21 mouse cellular contexts compared by ENCODE assay signal in genomic region chr4:83390551-83390950, GRCm38 (mm10). TPM values are rescaled to one million over a fixed set of nuclear protein-coding genes. Genes with fewer than 3 reads are reported as not detected.
DNase-seq lines count a peak whose midpoint lies in the region; ATAC-seq lines count a peak whose summit lies in the region.
"Had no signal": no experiment of that assay in that cellular context is flagged by ENCODE, and none has a peak within 500 bp of the region (broad histone marks: within the 10 kb centered on the region; RNA-seq: fewer than 3 reads in every experiment).

No protein-coding gene starts in this region.

- peak; percentile 79 for DNase-seq in heart, adult 11 months
- DNase-seq in heart, postnatal 10 days: no peak
- peak; percentile 9 to 19 for DNase-seq in kidney, postnatal 4 days
- DNase-seq in kidney, postnatal 36 days: no peak
- DNase-seq in ovary, adult 18-20 months (ENCODE audit: low spot score): peak; percentile 22
- no peak for DNase-seq in ovary, postnatal 14 days (ENCODE audit: low spot score)
- peak; percentile 62 for DNase-seq in testis, postnatal 14 days (ENCODE audit: low spot score)
- DNase-seq: adrenal gland, adult 2 months; adrenal gland, postnatal 10 days; adrenal gland, postnatal 25 days; B cell, adult 2 months; cerebellum, adult 11 months; cerebellum, adult 18-20 months; cerebellum, adult 8-10 months; cerebellum, adult 9-11 months; cerebellum, postnatal 14 days; cerebellum, postnatal 36 days; embryo, embryonic 11 days had no signal

- no peak for ATAC-seq in CD4-positive, CD25-positive, alpha-beta regulatory T cell, adult 4 months
- ATAC-seq: forebrain, embryonic 13.5 days; forebrain, embryonic 15.5 days had no signal

- intact Hi-C loops in heart, postnatal 10 days (cut with DNase I): no loop called here

RNA-seq across cellular contexts. Expression of gene Snapc3, which starts 27.0 kb away (rescaled TPM):
- 10 to 100 TPM; 24.0 to 25.6 TPM for total RNA-seq in heart, postnatal 10 days (2021)
- 10 to 100 TPM; 39.8 to 48.2 TPM for polyA plus RNA-seq in CD4-positive, CD25-positive, alpha-beta regulatory T cell, adult 4 months (2017; shearing (Covaris generic))

Comparison
In these comparisons a context has a peak if more than half of its experiments do, and no peak if none do; other contexts are left out.
1. DNase-seq: peak in heart, adult 11 months (single experiment), kidney, postnatal 4 days (2 of 2), ovary, adult 18-20 months (single experiment) and testis, postnatal 14 days (single experiment); none in heart, postnatal 10 days (0 of 2), kidney, postnatal 36 days (0 of 2) and ovary, postnatal 14 days (single experiment).